Mouse (Mus musculus) kidney, embryonic 15.5 days (tissue): ENCODE data around the gene Fgfr2. TPM values are rescaled to one million over a fixed set of nuclear protein-coding genes. Genes with fewer than 3 reads are reported as not detected.

ENCODE experiments used
- ATAC-seq: fragments of 200-750 bp; cut with Nextera tagmentation; replicated peaks from 2 replicates; pipeline ENCODE4 v1.8.0; 2017; ENCODE audit warnings: moderate TSS enrichment; ENCODE audit not compliant: low FRiP score
- H3K27ac ChIP-seq: fragments of 300-500 bp; sonication (generic); 2 replicates; pipeline ENCODE4 v1.5.1; 2015; ENCODE audit warnings: mild to moderate bottlenecking, inconsistent platforms
- H3K27me3 ChIP-seq: fragments of 300-500 bp; sonication (generic); 2 replicates; pipeline ENCODE4 v1.6.1; 2015; ENCODE audit warnings: inconsistent platforms
- H3K36me3 ChIP-seq: fragments of 300-500 bp; sonication (generic); 2 replicates; pipeline ENCODE4 v1.6.1; 2015; ENCODE audit warnings: inconsistent platforms
- H3K4me1 ChIP-seq: fragments of 300-500 bp; sonication (generic); 2 replicates; pipeline ENCODE4 v1.6.1; 2015; ENCODE audit warnings: inconsistent platforms
- H3K4me2 ChIP-seq: fragments of 300-500 bp; sonication (generic); 2 replicates; pipeline ENCODE4 v1.6.1; 2015; ENCODE audit warnings: moderate library complexity, mild to moderate bottlenecking, inconsistent platforms
- H3K4me3 ChIP-seq: fragments of 300-500 bp; sonication (generic); replicated peaks from 2 replicates; pipeline ENCODE4 v1.5.1; 2015; ENCODE audit warnings: mild to moderate bottlenecking, inconsistent platforms
- H3K9ac ChIP-seq: fragments of 300-500 bp; sonication (generic); 2 replicates; pipeline ENCODE4 v1.6.1; 2015; ENCODE audit warnings: mild to moderate bottlenecking, inconsistent platforms
- H3K9me3 ChIP-seq: fragments of 300-500 bp; sonication (generic); replicated peaks from 2 replicates; pipeline ENCODE4 v1.6.1; 2016; ENCODE audit warnings: inconsistent platforms
- WGBS: fragments of 180-500 bp; shearing (Covaris S2); methylation state at CpG from one replicate; pipeline ENCODE4 v1.1.7; 2015; ENCODE audit warnings: mixed read lengths; 5-methylcytosine and 5-hydroxymethylcytosine counted together
- polyA plus RNA-seq: library from polyadenylated mRNA; unstranded; fragments of >200 nt; fragmentation: Nextera tagmentation; extraction: Ambion mirVana; gene quantifications from 2 replicates; pipeline ENCODE4 v1.2.1, GENCODE M21; 2015

Fgfr2 gene
- polyA plus RNA-seq, 1 experiment from 2014 or later: 104 TPM

GRCm38 (mm10) chr7:130993907-130994306, 2129.2 kb downstream of the Fgfr2 start:
- no peak for ATAC-seq
- WGBS: 57% methylated on average over 8 of the region's 8 CpGs

GRCm38 (mm10) chr7:130991174-130991789, 2131.9 kb downstream of the Fgfr2 start:
- H3K9me3 ChIP-seq: no peaks in the 10 kb centered on the region
- no peak overlapping the region for H3K4me3 ChIP-seq
- H3K4me2 ChIP-seq: no peak overlapping the region
- ATAC-seq: no peak
- H3K36me3 ChIP-seq: no peaks in the 10 kb centered on the region
- WGBS: 83% methylated on average over 13 of the region's 13 CpGs
- no peaks in the 10 kb centered on the region for H3K27me3 ChIP-seq
- H3K9ac ChIP-seq: no peak overlapping the region
- H3K4me1 ChIP-seq: no peaks in the 10 kb centered on the region
- H3K27ac ChIP-seq: no peak overlapping the region

More at GRCm38 (mm10) chr7:130993907-130994306, 2129.2 kb downstream of the Fgfr2 start:
- no peak overlapping the region for H3K9ac ChIP-seq
- no peak overlapping the region for H3K4me2 ChIP-seq
- no peaks in the 10 kb centered on the region for H3K36me3 ChIP-seq
- no peak overlapping the region for H3K4me3 ChIP-seq
- H3K27me3 ChIP-seq: no peaks in the 10 kb centered on the region
- H3K4me1 ChIP-seq: no peaks in the 10 kb centered on the region
- H3K9me3 ChIP-seq: no peaks in the 10 kb centered on the region
- H3K27ac ChIP-seq: no peak overlapping the region

DNA sequence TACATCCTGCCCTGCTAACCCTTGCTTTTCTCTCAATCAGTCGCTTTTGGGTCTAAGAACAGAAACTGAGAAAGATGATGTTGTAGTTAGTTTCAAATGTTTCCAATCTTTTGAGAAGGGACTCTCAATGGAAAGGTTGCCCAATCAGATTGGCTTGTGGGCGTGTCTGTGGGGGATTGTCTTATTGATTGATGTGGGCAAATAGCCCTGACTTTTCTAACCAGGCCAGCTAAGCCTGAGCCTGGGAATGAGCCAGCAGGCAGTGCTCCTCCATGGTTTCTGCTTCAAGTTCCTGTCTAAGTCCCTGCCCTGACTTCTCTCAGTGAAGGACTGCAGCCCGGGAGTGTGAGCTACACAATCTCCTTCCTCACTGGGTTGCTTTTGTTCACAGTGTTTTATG, 2133.8 kb downstream of the Fgfr2 start:
- 55% methylated on average over 3 of the region's 3 CpGs for WGBS
- no peaks in the 10 kb centered on the region for H3K36me3 ChIP-seq
- H3K27me3 ChIP-seq: no peaks in the 10 kb centered on the region
- no peak overlapping the region for H3K4me3 ChIP-seq
- no peaks in the 10 kb centered on the region for H3K9me3 ChIP-seq
- no peak overlapping the region for H3K9ac ChIP-seq
- no peaks in the 10 kb centered on the region for H3K4me1 ChIP-seq
- no peak overlapping the region for H3K4me2 ChIP-seq
- no peak overlapping the region for H3K27ac ChIP-seq
- ATAC-seq: no peak

GRCm38 (mm10) chr7:130988146-130988545, 2135.0 kb downstream of the Fgfr2 start:
- Histone ChIP-seq H3K9me3 (no peaks in the 10 kb centered on the region), H3K27ac (no peak overlapping the region), H3K4me2 (no peak overlapping the region), H3K9ac (no peak overlapping the region), H3K36me3 (no peaks in the 10 kb centered on the region), H3K27me3 (no peaks in the 10 kb centered on the region), H3K4me3 (no peak overlapping the region), H3K4me1 (peaks cover 6% of the 10 kb centered on the region; the same call in 1 of the 2 replicates)
- no peak for ATAC-seq
- WGBS: 68% methylated on average over 5 of the region's 5 CpGs

DNA sequence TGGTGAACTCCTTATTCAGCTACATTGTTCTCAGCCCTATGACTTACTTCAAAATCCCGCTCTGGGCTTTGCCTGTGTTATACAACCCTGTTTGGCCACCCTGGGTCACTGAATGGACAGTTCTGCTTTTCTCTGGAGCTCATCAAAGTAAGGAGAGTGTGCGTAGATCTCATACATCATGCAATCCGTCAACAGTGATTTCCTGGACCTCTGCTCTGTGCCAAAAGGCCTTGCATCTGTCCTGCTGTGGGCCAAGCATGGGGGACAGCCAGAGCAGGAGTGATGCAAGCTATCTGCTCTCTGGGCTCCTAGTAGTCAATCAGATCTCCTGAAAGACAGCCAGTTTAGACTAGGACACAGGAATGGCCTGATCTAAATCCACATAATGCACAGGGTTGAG, 2137.4 kb downstream of the Fgfr2 start:
- no peak overlapping the region for H3K27ac ChIP-seq
- no peak overlapping the region for H3K9ac ChIP-seq
- no peak overlapping the region for H3K4me3 ChIP-seq
- WGBS: 63% methylated on average over 3 of the region's 3 CpGs
- ATAC-seq: no peak
- H3K36me3 ChIP-seq: no peaks in the 10 kb centered on the region
- H3K27me3 ChIP-seq: no peaks in the 10 kb centered on the region
- no peaks in the 10 kb centered on the region for H3K9me3 ChIP-seq
- peaks cover 14% of the 10 kb centered on the region for H3K4me1 ChIP-seq
- no peak overlapping the region for H3K4me2 ChIP-seq

DNA sequence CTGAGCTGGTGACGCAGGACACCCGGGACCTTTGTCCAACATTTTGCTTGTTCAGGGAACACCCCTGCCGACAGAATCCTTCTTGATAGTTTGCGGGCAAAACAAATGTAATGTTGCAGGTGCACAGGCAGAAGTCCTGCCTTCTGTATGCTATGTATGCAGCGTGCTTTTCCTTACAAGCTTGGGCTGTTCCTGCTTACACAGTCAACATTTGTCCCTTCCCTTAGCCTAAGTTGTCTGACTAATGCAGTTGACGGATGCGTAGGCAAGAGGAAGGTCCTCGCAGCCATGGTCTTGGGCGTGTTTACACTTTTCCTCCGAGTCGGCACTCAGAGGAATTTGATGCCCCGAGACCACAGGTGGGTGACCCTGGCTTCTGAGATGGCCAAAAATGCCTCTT, 2138.0 kb downstream of the Fgfr2 start:
- 71% methylated on average over 12 of the region's 12 CpGs for WGBS
- Histone ChIP-seq H3K4me1 (peaks cover 14% of the 10 kb centered on the region), H3K27me3 (no peaks in the 10 kb centered on the region), H3K4me3 (no peak overlapping the region), H3K9me3 (no peaks in the 10 kb centered on the region), H3K36me3 (no peaks in the 10 kb centered on the region), H3K4me2 (no peak overlapping the region), H3K27ac (no peak overlapping the region), H3K9ac (no peak overlapping the region)
- no peak for ATAC-seq

- 70% methylated on average over 7 of the region's 7 CpGs for WGBS
- Histone ChIP-seq H3K36me3 (no peaks in the 10 kb centered on the region), H3K9ac (no peak overlapping the region), H3K4me3 (no peak overlapping the region), H3K4me2 (no peak overlapping the region), H3K27me3 (no peaks in the 10 kb centered on the region), H3K27ac (no peak overlapping the region), H3K4me1 (peaks cover 14% of the 10 kb centered on the region), H3K9me3 (no peaks in the 10 kb centered on the region)
- ATAC-seq: no peak
Observed at GRCm38 (mm10) chr7:130984294-130984693, 2138.9 kb downstream of the Fgfr2 start.

GRCm38 (mm10) chr7:130982881-130983280, 2140.3 kb downstream of the Fgfr2 start:
- peaks cover 19% of the 10 kb centered on the region for H3K4me1 ChIP-seq
- H3K36me3 ChIP-seq: no peaks in the 10 kb centered on the region
- 0 out of 2 replicates have a peak, but pooled peaks have one; percentile 29 for ATAC-seq
- no peak overlapping the region for H3K27ac ChIP-seq
- 78% methylated on average over 3 of the region's 3 CpGs for WGBS
- H3K4me2 ChIP-seq: no peak overlapping the region
- H3K27me3 ChIP-seq: no peaks in the 10 kb centered on the region
- H3K9me3 ChIP-seq: no peaks in the 10 kb centered on the region
- H3K9ac ChIP-seq: no peak overlapping the region
- no peak overlapping the region for H3K4me3 ChIP-seq

GRCm38 (mm10) chr7:130982371-130982770, 2140.8 kb downstream of the Fgfr2 start:
- Histone ChIP-seq H3K4me3 (no peak overlapping the region), H3K27ac (no peak overlapping the region), H3K4me2 (no peak overlapping the region), H3K9me3 (no peaks in the 10 kb centered on the region), H3K9ac (no peak overlapping the region), H3K4me1 (peaks cover 24% of the 10 kb centered on the region), H3K36me3 (no peaks in the 10 kb centered on the region), H3K27me3 (no peaks in the 10 kb centered on the region)
- WGBS: 35% methylated on average over 4 of the region's 4 CpGs
- ATAC-seq: peak; percentile 73

GRCm38 (mm10) chr7:130980130-130980529, 2143.0 kb downstream of the Fgfr2 start:
- Histone ChIP-seq H3K4me2 (no peak overlapping the region), H3K4me3 (no peak overlapping the region), H3K4me1 (peaks cover 31% of the 10 kb centered on the region), H3K9me3 (no peaks in the 10 kb centered on the region), H3K9ac (no peak overlapping the region), H3K27ac (no peak overlapping the region), H3K27me3 (no peaks in the 10 kb centered on the region), H3K36me3 (no peaks in the 10 kb centered on the region)
- WGBS: 92% methylated on average over 5 of the region's 5 CpGs
- no peak for ATAC-seq

GRCm38 (mm10) chr7:130978545-130978944, 2144.6 kb downstream of the Fgfr2 start:
- WGBS: 62% methylated on average over 1 of the region's 1 CpGs
- no peak for ATAC-seq
- Histone ChIP-seq H3K4me2 (no peak overlapping the region), H3K36me3 (no peaks in the 10 kb centered on the region), H3K9me3 (no peaks in the 10 kb centered on the region), H3K27me3 (no peaks in the 10 kb centered on the region), H3K9ac (no peak overlapping the region), H3K4me3 (no peak overlapping the region), H3K4me1 (peaks cover 26% of the 10 kb centered on the region), H3K27ac (no peak overlapping the region)

DNA sequence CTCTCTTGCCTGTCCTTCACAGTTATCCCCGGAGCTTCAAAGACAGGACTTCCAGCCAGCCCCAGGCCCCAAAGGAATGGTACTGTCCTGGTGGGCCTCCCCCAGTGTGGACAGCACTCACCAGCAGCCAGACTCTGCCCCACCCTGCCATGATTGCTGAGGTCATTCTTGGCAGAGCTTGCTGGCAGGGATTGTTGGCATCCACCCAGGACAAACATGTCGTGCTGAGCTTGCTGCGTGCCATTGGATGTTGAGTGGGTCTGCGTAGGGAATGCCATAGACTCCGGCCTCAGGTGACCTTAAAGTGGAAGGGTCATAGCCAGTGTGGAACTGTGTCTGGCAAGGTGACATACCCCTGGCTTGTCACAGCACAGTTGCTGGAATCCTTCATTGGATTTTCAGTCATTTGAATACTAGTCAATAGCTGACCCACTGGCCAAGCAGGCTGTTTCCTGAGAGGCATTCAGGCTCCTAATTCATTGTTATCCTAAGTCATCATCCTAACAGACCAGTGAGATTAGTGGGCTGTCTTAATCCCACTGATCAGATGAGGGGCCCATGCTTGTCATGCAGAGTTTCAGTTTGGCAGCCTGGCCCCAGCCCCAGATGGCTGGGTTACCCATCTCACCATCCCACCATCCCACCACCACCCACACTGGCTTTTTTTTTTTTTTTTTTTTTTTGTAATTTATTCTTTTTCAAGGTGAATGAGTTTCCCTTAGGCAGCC, 2145.2 kb downstream of the Fgfr2 start:
- Histone ChIP-seq H3K36me3 (no peaks in the 10 kb centered on the region), H3K4me1 (peaks cover 25% of the 10 kb centered on the region), H3K4me3 (no peak overlapping the region), H3K27me3 (no peaks in the 10 kb centered on the region), H3K9ac (no peak overlapping the region), H3K9me3 (no peaks in the 10 kb centered on the region), H3K27ac (no peak overlapping the region), H3K4me2 (no peak overlapping the region)
- ATAC-seq: peak; percentile 30; the same call in 1 of the 2 replicates
- 46% methylated on average over 5 of the region's 5 CpGs for WGBS
